Mouse (Mus musculus): Measurements from ENCODE around the gene Ccdc33.

DNA sequence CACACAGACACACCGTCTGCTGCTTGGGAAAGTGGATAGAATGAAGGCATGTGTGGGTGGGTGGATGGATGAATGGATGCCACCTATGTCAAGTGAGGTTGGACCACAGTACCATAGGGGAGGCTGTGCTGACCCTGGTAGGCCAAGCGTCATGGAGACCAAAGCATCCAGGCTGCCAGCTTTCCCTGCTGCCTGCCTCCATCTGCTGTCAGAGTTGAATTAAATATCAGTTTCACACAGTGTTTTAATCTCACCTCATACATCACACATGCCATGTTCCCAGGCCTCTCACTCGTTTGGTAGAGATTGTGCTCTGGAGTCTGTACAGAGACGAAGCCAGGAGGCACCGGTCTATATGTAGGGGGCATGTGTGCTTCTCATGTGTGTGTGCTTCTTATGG lies 7.8 kb downstream of the Ccdc33 start:
- no peak for TF ChIP-seq CTCF (IDR thresholded peaks at IDR 0.05; ENCODE audit: low read depth)
- no peak for TF ChIP-seq EP300 (IDR thresholded peaks at IDR 0.05; ENCODE audit: low read depth)

Measured in heart, postnatal 0 days (tissue).